Mouse (Mus musculus): ENCODE data around the gene S100pbp. TPM values are rescaled to one million over a fixed set of nuclear protein-coding genes. Genes with fewer than 3 reads are reported as not detected.

Gene S100pbp
- polyA plus RNA-seq, 1 experiment from 2014 or later = 14.6 TPM

- 37% methylated on average over 5 of the region's 5 CpGs for WGBS
- Histone ChIP-seq H3K4me3 (ENCODE audit: low read depth, low read length) (peak overlapping the region; percentile 55), H3K27ac (ENCODE audit: low read depth) (peak overlapping the region; percentile 89; the same call in 1 of the 2 replicates), H3K9ac (ENCODE audit: low read length) (peak overlapping the region; percentile 54), H3K9me3 (ENCODE audit: control insufficient read depth, low read length) (no peaks in the 10 kb centered on the region), H3K4me1 (replicated peaks; ENCODE audit: control insufficient read depth, insufficient read depth, low read length) (peaks cover 25% of the 10 kb centered on the region), H3K27me3 (replicated peaks; ENCODE audit: control insufficient read depth, insufficient read depth, low read length) (no peaks in the 10 kb centered on the region), H3K36me3 (ENCODE audit: control insufficient read depth, insufficient read depth, low read length) (no peaks in the 10 kb centered on the region; the same call in 1 of the 2 replicates), H3K4me2 (ENCODE audit: low read length) (peak overlapping the region; percentile 59)
- DNase-seq (ENCODE audit: low spot score) (peak; percentile 46), ATAC-seq (replicated peaks; ENCODE audit: low FRiP score, low TSS enrichment, low read depth) (no peak)
Observed at GRCm38 (mm10) chr4:129188041-129188659, 1.4 kb downstream of the S100pbp start.

- Histone ChIP-seq H3K4me3 (ENCODE audit: low read depth, low read length) (no peak overlapping the region), H3K27ac (ENCODE audit: low read depth) (no peak overlapping the region), H3K36me3 (ENCODE audit: control insufficient read depth, insufficient read depth, low read length) (peaks cover 65% of the 10 kb centered on the region), H3K9ac (ENCODE audit: low read length) (no peak overlapping the region), H3K4me2 (ENCODE audit: low read length) (no peak overlapping the region), H3K9me3 (ENCODE audit: control insufficient read depth, low read length) (no peaks in the 10 kb centered on the region), H3K27me3 (replicated peaks; ENCODE audit: control insufficient read depth, insufficient read depth, low read length) (no peaks in the 10 kb centered on the region), H3K4me1 (replicated peaks; ENCODE audit: control insufficient read depth, insufficient read depth, low read length) (no peaks in the 10 kb centered on the region)
- ATAC-seq (replicated peaks; ENCODE audit: low FRiP score, low TSS enrichment, low read depth) (no peak), DNase-seq (ENCODE audit: low spot score) (no peak)
- WGBS = 74% methylated on average over 1 of the region's 1 CpGs
Observed at GRCm38 (mm10) chr4:129179560-129179959, 10.0 kb downstream of the S100pbp start.

- Histone ChIP-seq H3K4me1 (replicated peaks; ENCODE audit: control insufficient read depth, insufficient read depth, low read length) (no peaks in the 10 kb centered on the region), H3K36me3 (ENCODE audit: control insufficient read depth, insufficient read depth, low read length) (peaks cover 81% of the 10 kb centered on the region)
- 70% methylated on average over 1 of the region's 1 CpGs for WGBS
Observed at GRCm38 (mm10) chr4:129172529-129172928, 17.0 kb downstream of the S100pbp start.

DNA sequence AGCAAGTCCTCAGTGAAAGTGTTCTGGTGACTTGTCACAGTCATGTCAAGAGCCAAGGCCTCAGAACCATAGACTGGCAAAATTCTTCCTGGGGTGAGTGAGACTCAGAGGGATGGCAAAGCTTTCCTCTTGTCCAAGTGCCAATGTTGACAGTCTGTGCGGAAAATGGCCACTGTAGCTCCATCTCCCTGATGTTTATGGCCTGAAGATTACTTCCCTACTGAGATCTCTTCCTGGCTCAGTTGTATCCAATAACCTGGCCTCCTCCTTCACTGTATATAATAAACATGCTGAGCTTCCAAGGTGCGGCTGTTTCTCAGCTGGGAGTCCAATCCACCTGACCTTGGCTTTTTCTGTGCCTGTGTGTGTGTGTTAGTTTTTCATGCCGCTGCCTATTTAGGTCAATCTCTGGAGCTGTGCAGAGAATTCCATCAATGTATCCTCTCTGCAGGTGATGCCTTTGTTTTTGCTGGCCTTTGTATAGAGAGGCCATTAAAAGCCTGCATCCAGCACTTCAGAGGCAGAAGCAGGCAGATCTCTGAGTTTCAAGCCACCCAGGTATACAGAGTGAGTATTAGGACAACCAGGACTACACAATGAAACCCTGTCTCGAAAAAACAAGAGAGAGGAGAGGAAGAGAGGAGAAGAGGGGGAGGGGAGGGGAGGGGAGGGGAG lies 27.8 kb downstream of the S100pbp start:
- H3K9me3 ChIP-seq (ENCODE audit: control insufficient read depth, low read length) = no peaks in the 10 kb centered on the region
- no peak overlapping the region for H3K4me3 ChIP-seq (ENCODE audit: low read depth, low read length)
- no peak for ATAC-seq (replicated peaks; ENCODE audit: low FRiP score, low TSS enrichment, low read depth)
- 89% methylated on average over 4 of the region's 4 CpGs for WGBS
- H3K4me2 ChIP-seq (ENCODE audit: low read length) = no peak overlapping the region
- H3K36me3 ChIP-seq (ENCODE audit: control insufficient read depth, insufficient read depth, low read length) = peaks cover 54% of the 10 kb centered on the region
- no peak overlapping the region for H3K27ac ChIP-seq (ENCODE audit: low read depth)
- DNase-seq (ENCODE audit: low spot score) = no peak
- no peaks in the 10 kb centered on the region for H3K27me3 ChIP-seq (replicated peaks; ENCODE audit: control insufficient read depth, insufficient read depth, low read length)
- no peak overlapping the region for H3K9ac ChIP-seq (ENCODE audit: low read length)
- H3K4me1 ChIP-seq (replicated peaks; ENCODE audit: control insufficient read depth, insufficient read depth, low read length) = no peaks in the 10 kb centered on the region

More at GRCm38 (mm10) chr4:129172529-129172928, 17.0 kb downstream of the S100pbp start:
- ATAC-seq (replicated peaks; ENCODE audit: low FRiP score, low TSS enrichment, low read depth) (no peak), DNase-seq (ENCODE audit: low spot score) (no peak)
- Histone ChIP-seq H3K4me2 (ENCODE audit: low read length) (no peak overlapping the region), H3K27me3 (replicated peaks; ENCODE audit: control insufficient read depth, insufficient read depth, low read length) (no peaks in the 10 kb centered on the region), H3K27ac (ENCODE audit: low read depth) (no peak overlapping the region), H3K9me3 (ENCODE audit: control insufficient read depth, low read length) (no peaks in the 10 kb centered on the region), H3K9ac (ENCODE audit: low read length) (no peak overlapping the region), H3K4me3 (ENCODE audit: low read depth, low read length) (no peak overlapping the region)

- ATAC-seq (replicated peaks; ENCODE audit: low FRiP score, low TSS enrichment, low read depth) = no peak
- Histone ChIP-seq H3K27me3 (replicated peaks; ENCODE audit: control insufficient read depth, insufficient read depth, low read length) (no peaks in the 10 kb centered on the region), H3K9ac (ENCODE audit: low read length) (no peak overlapping the region), H3K36me3 (ENCODE audit: control insufficient read depth, insufficient read depth, low read length) (peaks cover 51% of the 10 kb centered on the region), H3K4me3 (ENCODE audit: low read depth, low read length) (no peak overlapping the region), H3K4me2 (ENCODE audit: low read length) (no peak overlapping the region), H3K27ac (ENCODE audit: low read depth) (no peak overlapping the region), H3K4me1 (replicated peaks; ENCODE audit: control insufficient read depth, insufficient read depth, low read length) (no peaks in the 10 kb centered on the region), H3K9me3 (ENCODE audit: control insufficient read depth, low read length) (no peaks in the 10 kb centered on the region)
- no peak for DNase-seq (ENCODE audit: low spot score)
- WGBS = 90% methylated on average over 1 of the region's 1 CpGs
Observed at GRCm38 (mm10) chr4:129161076-129161475, 28.5 kb downstream of the S100pbp start.

DNA sequence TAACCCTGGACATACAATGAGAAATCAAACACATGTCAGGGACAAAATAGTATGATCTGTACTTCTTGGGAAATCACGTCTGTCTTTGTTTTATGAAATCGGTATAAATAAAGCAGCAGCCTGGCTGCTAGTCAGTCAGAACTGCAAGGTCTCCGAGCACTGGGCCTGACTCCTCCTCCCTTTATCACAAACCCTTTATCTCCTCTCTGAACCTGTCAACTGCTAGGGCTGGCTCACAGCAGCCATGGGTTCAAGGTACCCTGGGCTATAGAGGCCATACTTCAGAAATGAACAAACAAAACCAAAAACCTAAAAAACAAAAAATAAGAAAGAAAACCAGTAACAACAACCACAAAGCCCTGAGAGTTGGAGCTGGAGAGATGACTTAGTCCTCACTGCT lies 31.0 kb downstream of the S100pbp start:
- no peak overlapping the region for H3K4me2 ChIP-seq (ENCODE audit: low read length)
- ATAC-seq (replicated peaks; ENCODE audit: low FRiP score, low TSS enrichment, low read depth) = no peak
- H3K36me3 ChIP-seq (ENCODE audit: control insufficient read depth, insufficient read depth, low read length) = peaks cover 57% of the 10 kb centered on the region
- no peaks in the 10 kb centered on the region for H3K4me1 ChIP-seq (replicated peaks; ENCODE audit: control insufficient read depth, insufficient read depth, low read length)
- H3K9me3 ChIP-seq (ENCODE audit: control insufficient read depth, low read length) = no peaks in the 10 kb centered on the region
- no peaks in the 10 kb centered on the region for H3K27me3 ChIP-seq (replicated peaks; ENCODE audit: control insufficient read depth, insufficient read depth, low read length)
- H3K9ac ChIP-seq (ENCODE audit: low read length) = no peak overlapping the region
- H3K27ac ChIP-seq (ENCODE audit: low read depth) = no peak overlapping the region
- H3K4me3 ChIP-seq (ENCODE audit: low read depth, low read length) = no peak overlapping the region
- no peak for DNase-seq (ENCODE audit: low spot score)
- WGBS = 59% methylated on average over 3 of the region's 3 CpGs

DNA sequence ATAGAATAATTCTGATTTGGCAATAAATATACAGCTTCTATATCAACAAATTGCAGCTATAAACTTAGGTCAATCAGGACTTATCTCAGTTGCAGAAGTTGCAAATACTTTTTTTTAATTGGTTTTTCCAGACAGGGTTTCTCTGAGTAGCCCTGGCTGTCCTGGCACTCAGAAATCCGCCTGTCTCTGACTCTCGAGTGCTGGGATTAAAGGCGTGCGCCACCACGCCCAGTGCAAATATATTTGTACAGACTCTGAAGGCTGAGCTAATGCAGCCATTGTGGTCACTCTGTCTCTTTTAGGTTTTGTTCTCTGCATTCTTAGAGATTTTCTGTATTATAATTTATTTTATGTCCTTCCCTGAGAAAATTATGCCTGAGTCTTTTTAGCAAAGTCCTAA lies 32.0 kb downstream of the S100pbp start:
- ATAC-seq (replicated peaks; ENCODE audit: low FRiP score, low TSS enrichment, low read depth) (no peak), DNase-seq (ENCODE audit: low spot score) (no peak)
- Histone ChIP-seq H3K27me3 (replicated peaks; ENCODE audit: control insufficient read depth, insufficient read depth, low read length) (no peaks in the 10 kb centered on the region), H3K36me3 (ENCODE audit: control insufficient read depth, insufficient read depth, low read length) (peaks cover 63% of the 10 kb centered on the region), H3K4me1 (replicated peaks; ENCODE audit: control insufficient read depth, insufficient read depth, low read length) (no peaks in the 10 kb centered on the region), H3K4me3 (ENCODE audit: low read depth, low read length) (no peak overlapping the region), H3K9ac (ENCODE audit: low read length) (no peak overlapping the region), H3K4me2 (ENCODE audit: low read length) (no peak overlapping the region), H3K9me3 (ENCODE audit: control insufficient read depth, low read length) (no peaks in the 10 kb centered on the region), H3K27ac (ENCODE audit: low read depth) (0 out of 2 replicates have a peak overlapping the region, but pooled peaks have one; percentile 9)
- 68% methylated on average over 5 of the region's 5 CpGs for whole genome bisulfite sequencing

- ATAC-seq (replicated peaks; ENCODE audit: low FRiP score, low TSS enrichment, low read depth) = no peak
- no peak overlapping the region for H3K27ac ChIP-seq (ENCODE audit: low read depth)
Observed at GRCm38 (mm10) chr4:129151276-129151811, 38.2 kb downstream of the S100pbp start.

More at GRCm38 (mm10) chr4:129151276-129151811, 38.2 kb downstream of the S100pbp start:
- no peaks in the 10 kb centered on the region for H3K9me3 ChIP-seq (ENCODE audit: control insufficient read depth, low read length)
- no peak overlapping the region for H3K9ac ChIP-seq (ENCODE audit: low read length)
- peaks cover 75% of the 10 kb centered on the region for H3K36me3 ChIP-seq (ENCODE audit: control insufficient read depth, insufficient read depth, low read length)
- peaks cover 4% of the 10 kb centered on the region; the same call in 1 of the 2 replicates for H3K4me1 ChIP-seq (replicated peaks; ENCODE audit: control insufficient read depth, insufficient read depth, low read length)
- no peak overlapping the region for H3K4me3 ChIP-seq (ENCODE audit: low read depth, low read length)
- no peak overlapping the region for H3K4me2 ChIP-seq (ENCODE audit: low read length)
- WGBS = 77% methylated on average over 4 of the region's 4 CpGs
- no peak for DNase-seq (ENCODE audit: low spot score)
- H3K27me3 ChIP-seq (replicated peaks; ENCODE audit: control insufficient read depth, insufficient read depth, low read length) = no peaks in the 10 kb centered on the region

All from intestine, embryonic 14.5 days (tissue).